Mouse (Mus musculus) thymus, postnatal 0 days (tissue): ENCODE measurements around the gene Rhot1. TPM values are rescaled to one million over a fixed set of nuclear protein-coding genes. Genes with fewer than 3 reads are reported as not detected.
"Not testable (repeated sequence)": the region's sequence is repeated elsewhere in the genome, so short reads cannot be mapped to it uniquely, and the experiment has no call there.

ENCODE experiments used
- DNase-seq: peaks from one replicate; pipeline ENCODE4 v3.0.0-alpha.2; 2015; ENCODE audit warnings: low spot score
- polyA plus RNA-seq: library from polyadenylated mRNA; unstranded; fragments of >200 nt; fragmentation: Nextera tagmentation; extraction: Ambion mirVana; gene quantifications from 2 replicates; pipeline ENCODE4 v1.2.1, GENCODE M21; 2015

Gene Rhot1
- 40.3 and 42.8 TPM in 2 replicates for polyA plus RNA-seq

GRCm38 (mm10) chr11:80208860-80209800 is at the start of gene Rhot1:
Gene Rhot1, plus strand, starts transcription at chr11:80209019.
- peak; percentile 96 for DNase-seq

GRCm38 (mm10) chr11:80161041-80161440 is 47.8 kb upstream of the Rhot1 start:
- DNase-seq: no peak

DNA sequence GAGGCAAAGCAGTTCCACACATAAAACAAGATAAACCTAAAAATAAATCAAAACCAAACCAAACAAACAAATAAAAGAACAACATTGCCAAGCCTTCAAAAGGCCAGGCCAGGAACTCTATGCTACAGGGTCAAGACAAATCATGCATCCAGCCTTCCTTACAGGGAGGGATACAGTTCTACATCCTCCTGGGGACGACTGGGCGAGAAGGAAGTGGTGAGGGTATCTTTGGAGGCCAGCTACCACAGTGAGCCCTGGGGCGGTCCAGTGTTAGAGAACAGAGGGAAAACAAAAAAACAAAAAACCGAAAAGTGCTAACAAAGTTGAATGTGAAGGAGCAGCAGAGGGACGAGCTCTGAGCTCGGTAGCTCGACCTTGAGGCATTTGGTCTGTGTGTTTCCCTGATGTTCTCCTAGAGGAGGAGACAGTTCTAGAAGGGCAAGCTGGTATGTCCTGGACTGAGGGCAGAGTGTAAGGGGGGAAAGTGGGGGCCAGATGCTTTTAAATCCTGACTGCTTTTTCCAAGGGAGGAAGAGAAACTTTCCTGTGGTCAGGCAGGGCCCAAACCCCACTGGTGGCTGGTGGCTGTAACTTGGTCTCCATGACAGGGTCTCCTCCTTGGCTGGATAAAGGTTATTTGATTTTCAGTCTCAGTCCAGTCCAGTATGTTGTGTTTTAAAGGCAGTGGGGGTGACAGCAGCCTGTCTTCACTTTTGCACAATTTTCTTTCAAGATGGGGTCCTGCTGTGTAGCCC is 45.3 kb upstream of the Rhot1 start:
- DNase-seq: no peak

DNA sequence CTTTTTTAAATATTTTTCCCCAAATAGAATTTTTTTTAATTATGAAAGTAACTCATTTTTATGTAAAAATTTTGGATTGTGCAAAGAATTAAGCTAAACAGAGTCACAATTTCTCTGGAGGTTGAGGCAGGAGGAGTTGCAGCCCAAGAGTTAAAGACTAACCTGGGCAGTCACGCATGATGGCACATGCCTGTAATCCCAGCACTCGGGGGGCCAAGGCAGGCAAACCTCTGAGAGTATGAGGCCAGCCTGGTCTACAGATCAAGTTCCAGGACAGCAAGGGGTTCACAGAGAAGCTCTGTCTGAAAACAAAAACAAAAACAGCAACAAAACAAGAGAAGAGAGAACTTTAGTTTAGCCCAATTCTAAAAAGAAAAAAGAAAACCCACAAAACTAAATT is 44.6 kb upstream of the Rhot1 start:
- DNase-seq: no peak

GRCm38 (mm10) chr11:80168121-80168520 is 40.7 kb upstream of the Rhot1 start:
- DNase-seq: no peak

GRCm38 (mm10) chr11:80168611-80169249 is 40.1 kb upstream of the Rhot1 start:
- no peak for DNase-seq

- no peak for DNase-seq
Measured at GRCm38 (mm10) chr11:80169629-80170028, 39.2 kb upstream of the Rhot1 start.

- DNase-seq: no peak
Measured at GRCm38 (mm10) chr11:80170351-80170750, 38.5 kb upstream of the Rhot1 start.

GRCm38 (mm10) chr11:80171884-80172283 is 36.9 kb upstream of the Rhot1 start:
- no peak for DNase-seq

DNA sequence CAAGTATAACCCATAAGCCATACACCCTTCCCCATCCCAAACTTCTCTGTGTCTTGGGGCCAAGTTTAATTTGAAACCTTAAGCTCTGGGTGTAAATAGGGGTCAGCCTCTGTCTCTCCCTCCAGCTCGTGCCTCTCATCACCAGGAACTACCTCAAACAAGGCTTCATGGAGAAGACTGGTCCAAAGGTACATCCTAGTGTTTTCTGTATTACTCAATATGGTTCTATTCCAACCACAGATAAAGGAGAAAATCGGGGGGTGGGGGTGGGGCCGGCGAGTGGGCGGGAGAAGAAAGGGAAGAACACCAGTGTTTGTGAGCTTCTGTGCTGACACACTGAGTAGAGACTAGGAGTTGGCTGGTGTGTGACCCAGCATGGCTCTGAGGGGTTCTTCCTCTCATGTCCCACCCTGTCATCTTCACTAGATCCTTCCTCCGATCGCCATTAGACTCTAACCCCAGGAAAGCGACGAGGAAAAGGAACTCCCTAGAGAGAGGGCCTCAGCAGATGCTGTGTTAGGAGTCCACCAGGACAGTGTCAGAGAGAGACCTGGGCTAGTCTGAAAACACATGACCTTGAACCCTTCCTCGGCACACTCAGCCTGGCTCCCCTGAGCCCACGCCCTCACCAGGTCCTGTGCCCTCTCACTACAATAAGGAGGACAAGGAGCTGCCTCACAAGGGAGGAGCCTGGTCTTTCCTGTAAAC is 34.7 kb upstream of the Rhot1 start:
- DNase-seq: no peak

- no peak for DNase-seq
Measured at GRCm38 (mm10) chr11:80176911-80177895, 31.6 kb upstream of the Rhot1 start.

DNA sequence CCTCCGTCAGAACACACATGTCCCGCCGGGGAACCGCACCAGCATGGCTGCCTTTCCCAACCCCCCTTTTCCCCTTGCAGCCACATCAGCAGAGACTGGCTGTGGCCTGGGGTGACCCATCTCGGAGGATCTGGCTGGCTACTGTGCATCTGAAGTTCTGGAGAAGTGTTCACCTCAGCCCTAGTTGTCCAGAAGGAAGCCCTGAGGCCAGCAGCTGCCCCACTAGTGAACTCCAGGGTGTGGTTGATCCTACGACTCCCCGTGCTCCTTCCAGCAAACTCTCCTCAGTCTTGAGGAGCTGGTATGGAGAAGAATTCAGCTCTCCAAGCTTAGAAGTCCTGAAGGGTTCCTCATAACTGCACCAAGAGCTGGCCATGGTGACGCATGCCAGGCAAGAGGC is 30.5 kb upstream of the Rhot1 start:
- no peak for DNase-seq

DNA sequence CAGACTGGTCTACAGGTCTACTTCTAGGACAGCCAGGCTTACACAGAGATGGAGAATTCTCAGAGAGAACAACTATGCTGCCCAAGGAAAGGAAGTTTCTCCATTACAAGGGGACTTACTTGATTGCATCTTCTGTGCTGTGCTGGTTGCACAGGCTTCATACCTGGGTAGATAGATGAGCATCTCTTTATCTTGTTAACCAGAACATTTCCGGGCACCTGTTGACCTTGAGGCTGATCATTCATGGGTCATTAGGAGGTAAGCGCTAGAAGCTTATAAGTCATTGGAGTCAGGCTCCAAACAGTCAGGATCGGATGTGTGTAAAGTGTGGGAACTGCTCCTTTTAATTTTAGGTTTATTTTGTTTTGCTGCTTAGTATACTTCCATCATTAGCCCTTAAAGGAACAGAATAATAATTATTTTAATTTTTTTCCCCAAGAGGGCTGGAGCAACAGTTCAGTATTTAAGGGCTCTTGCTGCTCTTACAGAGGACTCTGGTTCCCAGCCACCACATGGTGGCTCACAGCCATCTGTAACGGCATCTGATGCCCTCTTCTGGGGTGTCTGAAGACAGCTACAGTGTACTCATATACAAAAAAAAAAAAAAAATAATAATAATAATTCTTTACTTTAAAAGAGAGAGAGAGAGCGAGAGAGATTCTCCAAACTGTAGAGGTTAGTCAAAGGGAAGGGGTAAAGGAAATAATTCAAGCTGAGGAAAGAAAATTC is 27.6 kb upstream of the Rhot1 start:
- no peak for DNase-seq

- DNase-seq: not testable (repeated sequence)
Measured at GRCm38 (mm10) chr11:80183054-80183704, 25.6 kb upstream of the Rhot1 start.

- DNase-seq: peak; percentile 55
Measured at GRCm38 (mm10) chr11:80183705-80184255, 25.0 kb upstream of the Rhot1 start, which contains the start of gene Rnf135. Gene Rnf135, plus strand, starts transcription at chr11:80183851.

GRCm38 (mm10) chr11:80184531-80185071 is 24.2 kb upstream of the Rhot1 start:
- DNase-seq: no peak

GRCm38 (mm10) chr11:80185441-80185976 is 23.3 kb upstream of the Rhot1 start:
- not testable (repeated sequence) for DNase-seq

GRCm38 (mm10) chr11:80190280-80190679 is 18.5 kb upstream of the Rhot1 start:
- DNase-seq: no peak
